Comparison of ENCODE assay signal across 11 mouse cellular contexts in the genomic region with DNA sequence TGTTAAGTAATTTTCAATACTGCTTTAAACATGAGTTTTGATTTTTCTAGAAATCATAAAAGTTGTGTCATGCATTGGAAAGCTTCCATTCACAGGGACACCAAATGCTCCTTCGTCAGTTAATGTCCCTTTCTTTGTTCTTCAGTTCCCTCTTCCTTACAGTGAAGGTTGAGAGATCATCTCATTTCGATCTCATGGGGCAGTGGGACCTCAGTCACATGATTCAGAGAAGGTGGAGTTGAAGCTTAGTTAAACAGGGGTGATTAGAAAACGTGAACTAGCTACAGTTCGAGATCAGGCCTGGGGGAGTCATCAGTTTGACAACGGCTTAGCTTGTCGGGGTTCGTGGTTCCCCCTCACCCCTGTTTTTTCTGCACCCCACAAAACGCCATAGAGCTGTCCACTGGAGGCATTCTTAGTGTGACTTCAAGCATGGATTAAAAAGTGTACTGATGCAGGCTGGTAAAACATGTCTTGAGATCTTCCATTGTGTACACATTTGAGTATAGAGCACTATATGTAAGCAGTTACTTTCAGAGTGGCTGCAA. TPM values are rescaled to one million over a fixed set of nuclear protein-coding genes. Genes with fewer than 3 reads are reported as not detected.
DNase-seq lines count a peak whose midpoint lies in the region; ATAC-seq lines count a peak whose summit lies in the region.
"Had no signal": no experiment of that assay in that cellular context is flagged by ENCODE, and none has a peak within 500 bp of the region (broad histone marks: within the 10 kb centered on the region; RNA-seq: fewer than 3 reads in every experiment).

No protein-coding gene starts in this region.

- no peak for DNase-seq in heart, postnatal 14 days
- peak; percentile 16 for DNase-seq in retina, embryonic 14.5 days (ENCODE audit: low spot score)
- DNase-seq in retina, postnatal 1 day: no peak
- DNase-seq in natural killer cell, adult 2 months (ENCODE audit: low spot score in 2 of 2): no peak

- H3K4me1 ChIP-seq in heart, embryonic 13.5 days: peaks cover 9% of the 10 kb centered on the region
- peaks cover 43% of the 10 kb centered on the region for H3K4me1 ChIP-seq in liver, embryonic 12.5 days

- intact Hi-C loops in heart, postnatal 14 days (cut with DNase I): no loop called here

- ATAC-seq in heart, embryonic 13.5 days (ENCODE audit: extremely low read depth, insufficient number of reproducible peaks, low FRiP score, low TSS enrichment): no peak
- no peak for ATAC-seq in liver, embryonic 12.5 days
- no peak for ATAC-seq in erythroid progenitor cell, adult 5-6 weeks (replicated peaks; ENCODE audit: low FRiP score, poor library complexity, severe bottlenecking)
- no peak for ATAC-seq in activated CD4-positive, CD25-positive, alpha-beta regulatory T cell, adult 4 months

- peak overlapping the region; percentile 39; the same call in 1 of the 2 replicates for H3K27ac ChIP-seq in heart, embryonic 13.5 days (replicated peaks)
- no peak overlapping the region for H3K27ac ChIP-seq in liver, embryonic 12.5 days

- H3K4me3 ChIP-seq in heart, embryonic 13.5 days: peak overlapping the region; percentile 79
- H3K4me3 ChIP-seq in liver, embryonic 12.5 days: no peak overlapping the region

- H3K4me2 ChIP-seq in heart, embryonic 13.5 days: peak overlapping the region; percentile 80
- peak overlapping the region; percentile 95 for H3K4me2 ChIP-seq in liver, embryonic 12.5 days

- 56% methylated on average over 8 of the region's 8 CpGs for WGBS in heart, embryonic 13.5 days
- 34% methylated on average over 8 of the region's 8 CpGs for WGBS in liver, embryonic 12.5 days (ENCODE audit: insufficient replicate concordance)

- no peaks in the 10 kb centered on the region for H3K9me3 ChIP-seq in heart, embryonic 13.5 days
- no peaks in the 10 kb centered on the region for H3K9me3 ChIP-seq in liver, embryonic 12.5 days (replicated peaks)
- H3K9me3 ChIP-seq: G1E had no signal

- no peaks in the 10 kb centered on the region for H3K27me3 ChIP-seq in heart, embryonic 13.5 days (replicated peaks)
- no peaks in the 10 kb centered on the region for H3K27me3 ChIP-seq in liver, embryonic 12.5 days (replicated peaks)

- H3K36me3 ChIP-seq in heart, embryonic 13.5 days: no peaks in the 10 kb centered on the region
- no peaks in the 10 kb centered on the region for H3K36me3 ChIP-seq in liver, embryonic 12.5 days
- H3K36me3 ChIP-seq: G1E had no signal

- peak overlapping the region; percentile 37; the same call in 1 of the 2 replicates for H3K9ac ChIP-seq in heart, embryonic 13.5 days
- no peak overlapping the region for H3K9ac ChIP-seq in liver, embryonic 12.5 days

RNA-seq across cellular contexts. Expression of gene Ang, which starts 1.2 kb away (rescaled TPM):
- 3.6 and 3.9 TPM in 2 replicates for polyA plus RNA-seq in heart, embryonic 13.5 days (2015; fragmentation: Nextera tagmentation; extraction: Ambion mirVana)
- total RNA-seq in heart, postnatal 14 days (2021): 1 to 10 TPM; 5.8 to 6.5 TPM
- 2.6 and 3.5 TPM in 2 replicates for polyA plus RNA-seq in liver, embryonic 12.5 days (2016; fragmentation: Nextera tagmentation; extraction: Ambion mirVana)
- 8.0 and 17.7 TPM in 2 replicates for total RNA-seq in erythroid progenitor cell, adult 5-6 weeks (2015; ENCODE audit: low replicate concordance)
- 2.2 TPM in 1 of 2 replicates, not detected in the other for total RNA-seq in erythroid progenitor cell, adult 5-6 weeks (2017; ENCODE audit: low replicate concordance)
- 1 to 10 TPM; 3.7 to 6.6 TPM for polyA plus RNA-seq in activated CD4-positive, CD25-positive, alpha-beta regulatory T cell, adult 4 months (2017; shearing (Covaris generic))
- polyA plus RNA-seq: G1E had no signal

RNA-seq across cellular contexts. Expression of gene Rnase4, which starts 1.3 kb away (rescaled TPM):
- polyA plus RNA-seq in heart, embryonic 13.5 days (2015; fragmentation: Nextera tagmentation; extraction: Ambion mirVana): 20.5 and 21.4 TPM in 2 replicates
- 10 to 100 TPM; 45.7 to 58.6 TPM for total RNA-seq in heart, postnatal 14 days (2021)
- 10.0 and 10.4 TPM in 2 replicates for polyA plus RNA-seq in liver, embryonic 12.5 days (2016; fragmentation: Nextera tagmentation; extraction: Ambion mirVana)
- total RNA-seq in erythroid progenitor cell, adult 5-6 weeks (2015; ENCODE audit: low replicate concordance): 8.0 and 11.5 TPM in 2 replicates
- total RNA-seq in erythroid progenitor cell, adult 5-6 weeks (2017; ENCODE audit: low replicate concordance): 6.4 and 10.3 TPM in 2 replicates
- polyA plus RNA-seq in activated CD4-positive, CD25-positive, alpha-beta regulatory T cell, adult 4 months (2017; shearing (Covaris generic)): 10 to 100 TPM; 11.7 to 15.5 TPM
- polyA plus RNA-seq: G1E had no signal

RNA-seq across cellular contexts. Expression of gene Olfr750, which starts 17.9 kb away (rescaled TPM):
- polyA plus RNA-seq in heart, embryonic 13.5 days (2015; fragmentation: Nextera tagmentation; extraction: Ambion mirVana): not detected in 2 replicates
- not detected for total RNA-seq in heart, postnatal 14 days (2021)
- not detected in 2 replicates for polyA plus RNA-seq in liver, embryonic 12.5 days (2016; fragmentation: Nextera tagmentation; extraction: Ambion mirVana)
- not detected in 2 replicates for total RNA-seq in erythroid progenitor cell, adult 5-6 weeks (2015; ENCODE audit: low replicate concordance)
- total RNA-seq in erythroid progenitor cell, adult 5-6 weeks (2017; ENCODE audit: low replicate concordance): not detected in 2 replicates
- polyA plus RNA-seq in activated CD4-positive, CD25-positive, alpha-beta regulatory T cell, adult 4 months (2017; shearing (Covaris generic)): not detected
- total RNA-seq: layer of hippocampus, adult 18-20 months had no signal
- polyA plus RNA-seq: brain, embryonic 14.5 days; G1E had no signal

RNA-seq across cellular contexts. Expression of gene Eddm3b, which starts 22.1 kb away (rescaled TPM):
- polyA plus RNA-seq in heart, embryonic 13.5 days (2015; fragmentation: Nextera tagmentation; extraction: Ambion mirVana): not detected in 2 replicates
- not detected for total RNA-seq in heart, postnatal 14 days (2021)
- not detected in 2 replicates for polyA plus RNA-seq in liver, embryonic 12.5 days (2016; fragmentation: Nextera tagmentation; extraction: Ambion mirVana)
- not detected in 2 replicates for total RNA-seq in erythroid progenitor cell, adult 5-6 weeks (2015; ENCODE audit: low replicate concordance)
- total RNA-seq in erythroid progenitor cell, adult 5-6 weeks (2017; ENCODE audit: low replicate concordance): not detected in 2 replicates
- not detected for polyA plus RNA-seq in activated CD4-positive, CD25-positive, alpha-beta regulatory T cell, adult 4 months (2017; shearing (Covaris generic))
- total RNA-seq: layer of hippocampus, adult 18-20 months had no signal
- polyA plus RNA-seq: brain, embryonic 14.5 days; G1E had no signal

RNA-seq across cellular contexts. Expression of gene Rnase6, which starts 31.6 kb away (rescaled TPM):
- 0.32 and 0.70 TPM in 2 replicates for polyA plus RNA-seq in heart, embryonic 13.5 days (2015; fragmentation: Nextera tagmentation; extraction: Ambion mirVana)
- total RNA-seq in heart, postnatal 14 days (2021): 1 to 10 TPM in 1 of 2 experiments, under 1 TPM in 1; 0.43 to 1.1 TPM
- polyA plus RNA-seq in liver, embryonic 12.5 days (2016; fragmentation: Nextera tagmentation; extraction: Ambion mirVana): 2.3 and 4.0 TPM in 2 replicates
- 10.5 and 25.6 TPM in 2 replicates for total RNA-seq in erythroid progenitor cell, adult 5-6 weeks (2015; ENCODE audit: low replicate concordance)
- 11.7 and 13.3 TPM in 2 replicates for total RNA-seq in erythroid progenitor cell, adult 5-6 weeks (2017; ENCODE audit: low replicate concordance)
- polyA plus RNA-seq in activated CD4-positive, CD25-positive, alpha-beta regulatory T cell, adult 4 months (2017; shearing (Covaris generic)): 1 to 10 TPM; 1.9 to 6.0 TPM
